Mouse (Mus musculus): Measurements from ENCODE around the gene Srrm3.

The Srrm3 gene

DNA sequence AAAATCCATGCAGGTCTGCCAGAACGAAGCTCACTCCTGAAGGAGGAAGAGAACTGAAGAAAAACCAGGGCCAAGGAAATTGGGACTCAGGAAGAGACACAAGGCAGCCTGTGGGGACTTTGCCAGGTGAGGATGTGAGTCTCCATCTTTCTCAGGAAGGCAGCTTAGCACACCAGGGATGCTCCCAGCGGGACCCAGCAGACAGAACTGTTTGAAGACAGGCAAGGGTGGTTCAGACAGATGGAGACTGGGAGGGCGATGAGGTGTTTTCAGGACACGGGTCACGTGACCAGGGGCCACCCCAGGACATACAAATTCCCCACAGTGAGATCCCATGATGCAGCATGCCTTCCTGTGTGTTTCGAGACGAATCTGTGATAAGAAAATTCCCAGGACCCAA, 11.8 kb downstream of the Srrm3 start:
- in situ Hi-C loops (cut with MboI, MseI) = no loop called here

- in situ Hi-C loops (cut with MboI, MseI) = no loop called here
Observed at GRCm38 (mm10) chr5:135822316-135822944, 15.7 kb downstream of the Srrm3 start.

- in situ Hi-C loops (cut with MboI, MseI) = no loop called here
Observed at GRCm38 (mm10) chr5:135824517-135824916, 17.8 kb downstream of the Srrm3 start.

GRCm38 (mm10) chr5:135826225-135826624, 19.5 kb downstream of the Srrm3 start:
- in situ Hi-C loops (cut with MboI, MseI) = no loop called here

GRCm38 (mm10) chr5:135829381-135829780, 22.7 kb downstream of the Srrm3 start:
- in situ Hi-C loops (cut with MboI, MseI) = no loop called here

DNA sequence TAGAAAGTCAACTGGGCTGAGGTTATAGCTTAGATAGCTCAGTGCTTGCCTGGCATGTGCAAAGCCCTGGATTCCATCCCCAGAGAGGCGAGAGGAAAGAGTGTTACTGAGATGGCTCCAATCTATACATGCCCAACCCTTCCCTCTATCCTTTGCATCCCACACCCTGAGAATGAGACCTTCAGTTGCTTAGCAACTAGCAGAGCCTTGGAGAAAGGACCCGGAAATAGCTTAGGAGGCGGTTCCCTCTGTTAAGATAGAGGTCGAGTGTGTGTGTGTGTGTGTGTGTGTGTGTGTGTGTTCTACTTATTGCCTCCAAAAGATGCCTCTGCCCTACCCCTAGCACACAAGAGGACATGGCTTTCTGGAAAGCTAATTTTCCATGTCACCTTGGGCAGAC, 26.0 kb downstream of the Srrm3 start:
- in situ Hi-C loops (cut with MboI, MseI) = no loop called here

GRCm38 (mm10) chr5:135834769-135835491, 28.2 kb downstream of the Srrm3 start:
- in situ Hi-C loops (cut with MboI, MseI) = loop anchor here (5.0 kb wide), 1 partner anchor 38 kb away; no protein-coding TSS in a partner anchor

DNA sequence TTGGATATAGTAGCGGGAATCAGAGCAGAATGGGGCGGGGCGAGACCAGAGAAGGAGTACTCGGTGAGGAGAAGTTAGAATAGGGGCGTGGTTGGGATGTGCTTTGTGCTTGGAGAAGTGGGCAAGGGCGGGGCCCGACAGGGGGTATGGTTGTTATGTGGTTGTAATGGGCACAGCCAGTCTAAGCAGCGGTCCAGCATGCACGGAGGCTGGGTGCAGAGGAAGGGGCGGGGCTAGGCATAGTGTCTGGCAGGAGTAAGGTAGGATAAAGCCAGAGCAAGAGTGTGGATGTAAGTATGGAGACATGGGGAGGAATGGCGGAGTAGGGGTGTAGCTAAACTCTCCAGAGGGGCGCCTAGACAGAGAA, 28.8 kb downstream of the Srrm3 start:
- in situ Hi-C loops (cut with MboI, MseI) = loop anchor here (5.0 kb wide), 1 partner anchor 38 kb away; no protein-coding TSS in a partner anchor

DNA sequence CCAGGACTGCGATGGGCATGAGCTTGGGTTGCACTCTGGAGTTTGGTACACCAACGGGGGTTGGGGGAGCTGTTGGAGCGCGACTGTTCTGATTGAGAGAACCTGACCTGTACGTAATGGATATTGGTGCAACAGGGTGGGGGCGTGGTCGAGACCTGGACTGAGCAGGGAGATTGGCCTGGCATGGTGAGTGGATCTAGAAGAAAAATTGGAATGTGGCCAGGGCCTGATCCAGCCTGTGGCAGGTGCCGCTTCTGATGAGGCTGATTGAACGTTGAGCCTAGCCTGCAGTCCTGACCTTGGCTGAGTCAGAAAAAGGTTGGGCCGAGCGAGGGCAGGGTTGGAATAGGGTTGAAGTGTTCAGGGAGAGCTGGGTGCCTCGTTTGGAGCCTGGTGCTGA, 29.3 kb downstream of the Srrm3 start:
- in situ Hi-C loops (cut with MboI, MseI) = loop anchor here (5.0 kb wide), 1 partner anchor 39 kb away; no protein-coding TSS in a partner anchor

DNA sequence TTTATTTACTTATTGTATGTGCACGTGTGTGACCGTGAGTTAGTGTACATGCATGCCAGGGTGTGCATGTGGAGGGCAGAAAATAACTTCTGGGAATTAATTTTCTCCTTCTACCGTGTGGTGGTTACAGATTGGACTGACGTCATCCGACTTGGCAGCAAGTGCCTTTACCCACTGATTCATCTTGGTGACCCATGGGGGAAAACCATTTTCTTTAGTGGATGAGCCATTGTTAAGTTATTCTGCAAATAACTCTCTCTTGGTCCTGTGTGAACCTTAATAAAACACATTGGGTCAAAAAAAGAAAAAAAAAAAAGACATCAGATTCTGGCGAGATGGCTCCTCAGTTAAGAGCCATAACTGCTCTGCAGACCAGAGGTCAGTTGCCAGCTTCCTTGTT, 35.0 kb downstream of the Srrm3 start:
- in situ Hi-C loops (cut with MboI, MseI) = loop anchor here (10.0 kb wide), 1 partner anchor 1363 kb away; no protein-coding TSS in a partner anchor

DNA sequence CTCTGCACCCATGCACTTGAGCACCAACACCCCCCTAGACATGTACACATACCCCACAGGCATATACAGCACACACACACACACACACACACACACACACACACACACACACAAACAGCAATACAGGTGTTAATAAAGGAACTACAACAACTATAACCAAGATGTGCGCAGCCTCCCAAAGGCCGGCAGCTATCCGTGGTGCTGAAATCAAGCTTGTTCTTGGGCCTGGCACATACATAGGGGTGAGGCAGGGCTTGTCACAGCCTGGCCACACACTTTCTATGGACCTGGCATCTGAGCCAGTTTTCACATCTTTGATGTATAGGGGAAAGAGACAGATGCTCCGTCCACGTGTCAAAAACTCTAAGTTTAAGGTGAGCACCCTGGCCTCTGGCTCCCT, 36.7 kb downstream of the Srrm3 start:
- in situ Hi-C loops (cut with MboI, MseI) = loop anchor here (10.0 kb wide), 1 partner anchor 1361 kb away; no protein-coding TSS in a partner anchor

- in situ Hi-C loops (cut with MboI, MseI) = loop anchor here (10.0 kb wide), 1 partner anchor 1359 kb away; no protein-coding TSS in a partner anchor
Observed at GRCm38 (mm10) chr5:135845676-135846320, 39.1 kb downstream of the Srrm3 start.

DNA sequence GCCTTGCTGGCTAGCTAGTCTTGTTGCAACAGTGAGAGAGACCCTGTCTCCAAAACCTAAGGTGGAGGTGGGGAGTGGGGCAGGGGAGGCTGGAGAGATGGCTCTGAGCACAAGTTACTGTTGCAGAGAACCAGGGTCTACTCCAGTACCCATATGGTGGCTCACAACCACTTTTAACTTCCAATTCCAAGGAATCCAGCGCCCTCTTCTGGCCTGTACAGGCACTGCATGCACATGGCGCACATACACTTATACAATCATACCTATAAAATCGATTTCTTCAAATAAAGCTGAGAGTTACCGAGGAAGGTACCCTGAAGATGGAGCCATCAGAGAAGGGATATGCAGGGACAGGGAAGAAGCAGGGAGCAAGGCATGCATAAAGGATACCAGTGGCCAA, 40.8 kb downstream of the Srrm3 start:
- in situ Hi-C loops (cut with MboI, MseI) = loop anchor here (10.0 kb wide), 1 partner anchor 1357 kb away; no protein-coding TSS in a partner anchor

DNA sequence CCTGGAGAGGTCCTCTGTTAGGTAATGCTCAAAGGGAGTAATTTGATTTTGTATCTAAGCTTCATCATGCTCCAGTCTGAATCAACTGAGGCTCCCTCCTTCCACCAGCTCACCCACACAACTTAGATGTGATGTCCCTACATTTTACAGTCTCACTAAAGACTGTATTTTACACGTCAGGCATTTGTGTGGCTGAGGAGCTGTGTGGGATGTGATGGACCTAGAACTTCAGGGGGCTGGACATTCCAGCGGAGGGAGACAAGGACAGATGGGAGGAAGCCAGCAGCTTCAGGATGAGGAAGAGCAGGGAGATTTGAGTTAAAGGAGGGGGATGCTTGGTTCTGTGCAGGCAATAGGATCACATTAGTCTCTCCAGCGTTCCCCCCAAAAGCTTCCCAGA, 41.2 kb downstream of the Srrm3 start:
- in situ Hi-C loops (cut with MboI, MseI) = loop anchor here (10.0 kb wide), 1 partner anchor 1357 kb away; no protein-coding TSS in a partner anchor

- in situ Hi-C loops (cut with MboI, MseI) = no loop called here
Observed at GRCm38 (mm10) chr5:135851024-135851423, 44.3 kb downstream of the Srrm3 start.

DNA sequence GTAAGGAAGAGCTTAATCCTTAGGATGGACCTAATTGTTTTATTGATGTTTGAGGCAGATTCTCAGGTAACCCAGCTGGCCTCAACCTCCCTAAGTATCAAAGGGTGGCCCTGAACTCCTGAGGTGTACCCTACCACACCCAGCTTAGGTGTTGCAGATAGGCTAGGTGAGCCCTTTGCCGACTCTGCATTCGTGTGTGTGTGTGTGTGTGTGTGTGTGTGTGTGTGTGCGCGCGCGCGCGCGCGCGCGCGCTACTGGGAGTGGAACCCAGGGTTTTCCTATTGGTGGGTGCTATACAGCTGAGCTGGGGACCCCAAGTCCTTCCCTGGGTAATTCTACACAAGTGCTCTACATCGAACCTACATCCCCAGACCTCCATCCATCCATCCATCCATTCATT, 44.8 kb downstream of the Srrm3 start:
- in situ Hi-C loops (cut with MboI, MseI) = no loop called here

DNA sequence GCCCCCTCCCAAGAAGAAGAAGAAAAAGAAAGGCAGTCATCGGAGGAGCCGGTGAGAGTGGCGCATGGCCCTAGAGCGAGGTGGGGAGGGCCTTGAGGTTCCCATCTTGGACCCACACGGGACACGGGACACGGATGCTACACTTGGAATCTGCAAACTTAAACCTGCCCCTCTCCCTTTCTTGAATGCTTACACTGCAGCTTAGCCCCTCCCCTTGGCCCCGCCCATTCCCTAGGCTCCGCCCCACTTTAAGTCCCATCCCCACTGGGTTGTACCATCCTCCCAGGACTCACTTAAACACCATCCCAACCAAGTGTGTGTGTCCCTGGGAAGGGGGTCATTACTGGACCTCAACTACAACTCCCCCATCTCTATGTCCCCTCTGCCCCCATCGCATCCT, 45.7 kb downstream of the Srrm3 start:
- in situ Hi-C loops (cut with MboI, MseI) = no loop called here

- in situ Hi-C loops (cut with MboI, MseI) = no loop called here
Observed at GRCm38 (mm10) chr5:135853731-135854130, 47.0 kb downstream of the Srrm3 start.

GRCm38 (mm10) chr5:135855156-135855555, 48.5 kb downstream of the Srrm3 start:
- in situ Hi-C loops (cut with MboI, MseI) = no loop called here

DNA sequence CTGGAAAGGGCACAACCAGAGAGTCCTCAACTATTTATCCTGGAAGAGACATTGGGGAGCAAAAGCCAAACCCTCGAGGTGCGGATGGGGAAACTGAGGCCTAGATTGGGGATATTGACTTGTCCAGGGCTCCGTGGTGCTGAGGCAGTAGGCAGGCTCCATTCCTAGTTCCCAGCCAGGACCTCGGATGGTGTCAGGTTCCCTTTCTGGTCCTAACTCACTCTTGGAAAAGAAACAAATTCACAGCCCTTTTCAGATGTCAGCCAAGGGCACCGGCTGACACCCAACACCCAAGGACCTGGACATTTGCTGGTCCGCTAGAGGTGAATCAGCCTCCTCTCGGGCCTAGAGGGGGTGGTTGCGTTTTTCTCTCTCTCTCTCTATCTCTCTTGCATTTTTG, 60.0 kb downstream of the Srrm3 start:
- in situ Hi-C loops (cut with MboI, MseI) = no loop called here

DNA sequence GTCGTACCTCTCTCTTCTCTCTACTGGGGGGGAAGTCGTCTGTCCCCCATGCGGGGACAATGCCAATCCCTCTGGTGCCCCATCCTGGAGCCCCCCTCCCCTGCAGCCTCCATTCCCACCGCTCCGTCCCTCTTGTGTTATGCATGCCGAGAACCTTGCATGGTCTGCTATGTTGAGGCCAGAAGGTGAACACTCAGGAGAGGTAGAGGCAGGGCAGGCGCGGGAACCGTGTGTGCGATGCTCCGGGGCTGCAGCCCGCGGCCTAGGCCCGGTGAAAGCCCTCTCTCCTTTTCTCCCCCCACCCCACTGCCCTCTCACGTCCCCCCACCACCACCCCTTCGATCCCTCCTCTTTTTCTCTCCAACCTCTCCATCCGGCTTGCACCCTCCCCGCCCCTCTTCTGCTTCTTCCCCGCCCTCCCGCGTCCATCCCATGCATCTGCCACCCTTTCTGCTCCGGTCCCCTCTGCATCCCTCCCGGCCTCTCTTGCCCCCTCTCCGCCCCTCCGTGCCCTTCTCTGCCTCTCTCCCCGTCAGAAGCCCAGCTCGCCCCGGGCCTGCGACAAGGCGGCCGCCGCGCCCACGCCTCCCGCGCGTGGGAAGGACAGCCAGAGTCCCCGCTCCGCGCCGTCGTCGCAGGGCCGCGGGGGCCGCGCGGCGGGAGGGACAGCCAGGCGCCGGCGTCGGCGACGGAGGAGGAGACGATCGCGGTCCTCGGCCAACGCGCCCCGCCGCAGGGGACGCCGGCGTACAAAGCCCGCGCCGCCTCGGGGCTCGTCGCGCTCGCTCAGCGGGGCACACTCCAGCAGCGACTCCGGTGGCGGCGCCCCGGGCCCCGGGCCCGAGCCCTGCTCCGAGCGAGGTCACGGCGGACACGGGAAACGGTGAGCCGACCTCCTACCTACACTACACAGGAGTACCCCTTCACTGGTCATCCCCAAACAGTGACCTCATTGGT, 61.2 kb downstream of the Srrm3 start:
- in situ Hi-C loops (cut with MboI, MseI) = no loop called here
